Mouse (Mus musculus): ENCODE measurements around the gene Hist1h1c. TPM values are rescaled to one million over a fixed set of nuclear protein-coding genes. Genes with fewer than 3 reads are reported as not detected.
"Not testable (repeated sequence)": the region's sequence is repeated elsewhere in the genome, so short reads cannot be mapped to it uniquely, and the experiment has no call there.

Hist1h1c gene
- polyA plus RNA-seq, 1 experiment from 2014 or later = 32.3 TPM

DNA sequence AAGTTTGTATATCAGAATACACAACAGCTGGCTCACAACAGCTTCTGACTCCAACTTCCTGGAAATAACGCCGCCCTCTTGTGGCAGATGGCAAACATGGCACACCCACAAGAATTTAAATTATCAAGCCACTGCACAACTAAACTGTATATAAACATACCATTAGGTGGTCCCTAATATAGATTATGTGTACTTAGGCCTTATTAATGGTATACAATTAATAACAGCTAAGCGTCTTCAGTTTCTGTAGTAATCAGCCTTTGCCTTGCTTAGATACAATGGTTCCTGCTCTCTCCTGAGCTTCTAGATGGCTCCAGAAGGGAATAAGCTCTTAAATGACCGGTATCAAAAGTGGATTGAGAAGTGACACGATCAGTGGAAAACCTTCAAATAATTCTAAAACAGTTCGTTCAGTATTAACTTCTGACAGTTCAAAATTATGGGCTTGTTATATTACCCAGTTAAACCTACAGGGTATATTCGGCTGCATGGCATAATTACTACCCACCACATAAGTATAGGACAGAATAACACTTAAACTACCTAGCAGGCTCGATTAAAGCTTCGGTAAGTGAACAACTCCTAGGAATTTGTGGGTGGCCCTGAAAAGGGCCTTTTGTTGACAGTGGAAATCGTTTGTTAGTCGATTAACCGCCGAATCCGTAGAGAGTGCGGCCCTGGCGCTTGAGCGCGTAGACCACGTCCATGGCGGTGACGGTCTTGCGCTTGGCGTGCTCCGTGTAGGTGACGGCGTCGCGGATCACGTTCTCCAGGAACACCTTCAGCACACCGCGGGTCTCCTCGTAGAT lies 40.9 kb upstream of the Hist1h1c start:
- H3K27me3 ChIP-seq (ENCODE audit: insufficient read depth, low read length) = no peaks in the 10 kb centered on the region
- DNase-seq = peak; percentile 93
- H3K4me2 ChIP-seq = peak overlapping the region; percentile 74
- peak; percentile 77 for TF ChIP-seq CTCF (IDR thresholded peaks at IDR 0.05; ENCODE audit: low read depth)
- peak overlapping the region; percentile 48 for H3K4me3 ChIP-seq (ENCODE audit: low read depth, low read length)
- peak; percentile 77 for ATAC-seq (ENCODE audit: insufficient read depth)
- H3K9me3 ChIP-seq (ENCODE audit: low read depth, low read length) = no peaks in the 10 kb centered on the region
- peak overlapping the region; percentile 69 for H3K9ac ChIP-seq
- peaks cover 4% of the 10 kb centered on the region; the same call in 1 of the 2 replicates for H3K4me1 ChIP-seq (ENCODE audit: insufficient read depth)
- under 1% methylated on average over 22 of the region's 32 CpGs for WGBS
- peak overlapping the region; percentile 97 for H3K27ac ChIP-seq (ENCODE audit: low read depth)
- H3K36me3 ChIP-seq (ENCODE audit: insufficient read depth) = no peaks in the 10 kb centered on the region

DNA sequence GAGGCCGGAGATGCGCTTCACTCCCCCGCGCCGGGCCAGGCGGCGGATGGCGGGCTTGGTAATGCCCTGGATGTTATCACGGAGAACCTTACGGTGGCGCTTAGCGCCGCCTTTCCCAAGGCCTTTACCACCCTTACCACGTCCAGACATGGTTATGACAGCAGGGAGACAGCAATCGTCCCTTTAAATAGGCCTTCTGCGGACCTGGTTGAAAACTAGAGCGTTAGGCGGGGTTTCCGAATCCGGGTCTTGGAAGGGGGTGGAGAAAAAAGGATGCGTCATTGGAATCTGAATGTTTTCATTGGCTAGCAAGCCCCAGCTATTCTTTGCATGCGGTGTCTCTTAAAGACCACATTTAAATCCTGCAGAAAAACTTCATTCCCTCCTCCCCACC lies 40.3 kb upstream of the Hist1h1c start, which contains the start of gene Hist1h4c:
Hist1h4c (minus strand) TSS at position 155 of the 394 bp plus-strand sequence.
- peak; percentile 100 for DNase-seq
- Histone ChIP-seq H3K4me3 (ENCODE audit: low read depth, low read length) (peak within 1 kb of the TSS; percentile 48), H3K27ac (ENCODE audit: low read depth) (peak within 1 kb of the TSS; percentile 97), H3K4me2 (peak within 1 kb of the TSS; percentile 74), H3K4me1 (ENCODE audit: insufficient read depth) (peaks cover 4% of the 10 kb centered on the region; the same call in 1 of the 2 replicates), H3K36me3 (ENCODE audit: insufficient read depth) (no peaks in the 10 kb centered on the region), H3K9me3 (ENCODE audit: low read depth, low read length) (no peaks in the 10 kb centered on the region), H3K27me3 (ENCODE audit: insufficient read depth, low read length) (no peaks in the 10 kb centered on the region), H3K9ac (peak within 1 kb of the TSS; percentile 69)
- under 1% methylated on average over 22 of the region's 22 CpGs for WGBS
- ATAC-seq (ENCODE audit: insufficient read depth) = peak; percentile 97
- TF ChIP-seq CTCF (IDR thresholded peaks at IDR 0.05; ENCODE audit: low read depth) = peak; percentile 33

DNA sequence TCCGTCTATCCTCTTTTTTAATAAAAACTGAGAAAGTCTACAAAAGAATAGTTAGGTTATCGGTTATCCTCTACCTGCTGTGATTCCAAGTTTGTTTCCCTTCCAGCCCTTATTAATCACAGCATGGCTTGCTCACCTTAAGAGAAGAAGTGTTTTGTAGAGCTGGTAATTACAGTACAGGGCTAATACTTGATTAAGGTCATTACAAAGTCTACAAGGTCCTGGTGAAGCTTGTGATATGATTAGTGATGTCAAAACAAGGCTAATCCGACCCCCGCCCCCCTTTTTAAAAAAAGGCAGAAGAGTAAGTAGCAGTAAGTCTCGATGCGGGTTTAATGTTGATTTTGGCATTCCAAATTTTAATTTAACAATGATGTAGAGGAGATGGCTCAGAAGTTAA lies 39.6 kb upstream of the Hist1h1c start:
- DNase-seq (no peak), ATAC-seq (ENCODE audit: insufficient read depth) (no peak)
- Histone ChIP-seq H3K36me3 (ENCODE audit: insufficient read depth) (no peaks in the 10 kb centered on the region), H3K9me3 (ENCODE audit: low read depth, low read length) (no peaks in the 10 kb centered on the region), H3K4me1 (ENCODE audit: insufficient read depth) (peaks cover 4% of the 10 kb centered on the region; the same call in 1 of the 2 replicates), H3K4me2 (peak overlapping the region; percentile 49), H3K9ac (no peak overlapping the region), H3K4me3 (ENCODE audit: low read depth, low read length) (no peak overlapping the region), H3K27ac (ENCODE audit: low read depth) (peak overlapping the region; percentile 97), H3K27me3 (ENCODE audit: insufficient read depth, low read length) (no peaks in the 10 kb centered on the region)
- WGBS = 53% methylated on average over 6 of the region's 6 CpGs
- no peak for TF ChIP-seq CTCF (IDR thresholded peaks at IDR 0.05; ENCODE audit: low read depth)

DNA sequence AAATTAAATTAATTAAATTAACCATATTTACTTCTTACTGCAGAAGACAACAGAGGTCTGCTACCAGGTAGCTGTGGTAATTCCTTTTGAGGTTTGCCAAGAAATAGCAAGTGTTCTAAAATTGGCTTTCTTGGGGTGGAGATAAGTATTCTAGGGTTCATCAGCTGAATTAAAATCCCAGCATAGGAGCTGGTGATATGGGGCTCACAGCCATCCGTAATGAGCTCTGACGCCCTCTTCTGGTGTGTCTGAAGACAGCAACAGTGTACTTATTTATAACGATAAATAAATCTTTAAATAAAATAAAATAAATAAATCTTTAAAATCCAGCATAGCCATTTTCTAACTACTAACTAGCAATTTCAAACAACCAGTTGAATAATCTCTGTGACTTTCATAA lies 38.8 kb upstream of the Hist1h1c start:
- Histone ChIP-seq H3K27ac (ENCODE audit: low read depth) (no peak overlapping the region), H3K9ac (no peak overlapping the region), H3K9me3 (ENCODE audit: low read depth, low read length) (no peaks in the 10 kb centered on the region), H3K4me3 (ENCODE audit: low read depth, low read length) (no peak overlapping the region), H3K36me3 (ENCODE audit: insufficient read depth) (no peaks in the 10 kb centered on the region), H3K4me2 (no peak overlapping the region), H3K27me3 (ENCODE audit: insufficient read depth, low read length) (no peaks in the 10 kb centered on the region), H3K4me1 (ENCODE audit: insufficient read depth) (peaks cover 4% of the 10 kb centered on the region; the same call in 1 of the 2 replicates)
- no peak for DNase-seq
- 59% methylated on average over 3 of the region's 3 CpGs for WGBS
- no peak; the same call in 1 of the 2 replicates for TF ChIP-seq CTCF (IDR thresholded peaks at IDR 0.05; ENCODE audit: low read depth)
- ATAC-seq (ENCODE audit: insufficient read depth) = no peak

DNA sequence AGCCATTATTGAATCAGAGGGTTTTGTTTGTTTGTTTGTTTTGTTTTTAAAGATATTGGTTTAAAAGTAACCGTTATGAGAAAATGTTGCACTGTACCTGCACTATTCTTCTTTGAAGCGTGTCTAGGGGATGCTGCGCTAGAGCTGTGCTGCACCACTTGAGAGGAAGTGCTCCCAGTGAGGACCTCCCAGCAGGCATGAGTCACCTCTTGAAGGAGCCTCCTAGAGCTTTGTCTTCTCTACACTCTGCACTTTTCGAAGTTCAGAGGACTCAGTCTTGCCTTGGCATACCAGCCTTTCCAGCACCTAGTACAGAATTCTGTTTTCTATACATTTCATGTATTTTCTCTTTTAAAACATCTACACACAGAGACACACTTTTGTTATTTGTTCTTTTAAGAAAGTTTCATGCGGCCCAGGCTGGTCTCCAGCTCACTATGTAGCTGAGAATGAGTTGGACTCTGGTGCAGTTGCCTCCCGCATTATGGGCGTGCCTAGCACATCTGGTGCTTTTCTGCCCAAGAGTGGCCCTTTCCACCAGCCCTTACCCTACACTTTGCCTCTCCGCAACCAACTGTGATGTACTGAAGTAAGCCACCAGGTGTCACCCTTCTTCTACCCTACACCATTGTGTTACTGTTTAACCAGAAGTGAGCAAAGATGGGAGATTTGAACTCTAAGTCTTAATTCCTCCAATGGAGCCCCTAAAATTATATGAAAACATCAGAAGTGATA lies 37.7 kb upstream of the Hist1h1c start:
- Histone ChIP-seq H3K36me3 (ENCODE audit: insufficient read depth) (no peaks in the 10 kb centered on the region), H3K4me3 (ENCODE audit: low read depth, low read length) (no peak overlapping the region), H3K9me3 (ENCODE audit: low read depth, low read length) (no peaks in the 10 kb centered on the region), H3K4me2 (no peak overlapping the region), H3K27me3 (ENCODE audit: insufficient read depth, low read length) (no peaks in the 10 kb centered on the region), H3K9ac (no peak overlapping the region), H3K4me1 (ENCODE audit: insufficient read depth) (no peaks in the 10 kb centered on the region; the same call in 1 of the 2 replicates), H3K27ac (ENCODE audit: low read depth) (no peak overlapping the region)
- DNase-seq (peak; percentile 91), ATAC-seq (ENCODE audit: insufficient read depth) (peak; percentile 64)
- TF ChIP-seq CTCF (IDR thresholded peaks at IDR 0.05; ENCODE audit: low read depth) = peak; percentile 87
- 16% methylated on average over 8 of the region's 8 CpGs for WGBS

DNA sequence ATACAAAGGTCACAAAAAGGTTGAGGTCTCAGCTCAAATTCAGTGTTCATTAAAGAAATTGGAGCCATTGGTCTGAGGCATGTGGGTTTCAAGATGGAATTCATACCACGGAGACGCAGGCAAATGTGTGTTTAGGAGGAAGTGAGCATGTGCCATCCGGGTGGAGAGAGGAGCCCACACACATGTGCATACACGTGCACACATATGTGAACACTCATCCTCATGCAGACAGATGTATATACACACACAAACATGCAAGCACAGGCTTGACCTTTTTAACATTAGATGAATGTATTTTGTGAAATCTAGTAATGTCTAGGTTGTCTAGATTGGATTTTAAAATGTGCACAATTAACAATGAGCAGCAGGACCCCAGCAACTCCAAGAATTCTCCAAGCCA lies 36.4 kb upstream of the Hist1h1c start:
- no peak overlapping the region for H3K4me3 ChIP-seq (ENCODE audit: low read depth, low read length)
- no peak overlapping the region for H3K9ac ChIP-seq
- H3K36me3 ChIP-seq (ENCODE audit: insufficient read depth) = no peaks in the 10 kb centered on the region
- DNase-seq (no peak), ATAC-seq (ENCODE audit: insufficient read depth) (no peak)
- no peaks in the 10 kb centered on the region; the same call in 1 of the 2 replicates for H3K4me1 ChIP-seq (ENCODE audit: insufficient read depth)
- H3K27me3 ChIP-seq (ENCODE audit: insufficient read depth, low read length) = no peaks in the 10 kb centered on the region
- no peak overlapping the region for H3K27ac ChIP-seq (ENCODE audit: low read depth)
- no peaks in the 10 kb centered on the region for H3K9me3 ChIP-seq (ENCODE audit: low read depth, low read length)
- WGBS = 74% methylated on average over 4 of the region's 4 CpGs
- TF ChIP-seq CTCF (IDR thresholded peaks at IDR 0.05; ENCODE audit: low read depth) = no peak
- H3K4me2 ChIP-seq = no peak overlapping the region

DNA sequence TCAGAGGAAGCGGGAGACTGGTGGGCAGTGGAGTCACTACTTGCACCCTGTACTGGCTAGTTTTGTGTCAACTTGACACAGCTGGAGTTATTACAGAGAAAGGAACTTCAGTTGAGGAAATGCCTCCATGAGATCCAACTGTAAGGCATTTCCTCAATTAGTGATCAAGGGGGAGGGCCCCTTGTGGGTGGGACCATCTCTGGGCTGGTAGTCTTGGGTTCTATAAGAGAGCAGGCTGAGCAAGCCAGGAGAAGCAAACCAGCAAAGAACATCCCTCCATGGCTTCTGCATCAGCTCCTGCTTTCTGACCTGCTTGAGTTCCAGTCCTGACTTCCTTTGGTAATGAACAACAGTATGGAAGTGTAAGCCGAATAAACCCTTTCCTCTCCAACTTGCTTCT lies 35.8 kb upstream of the Hist1h1c start:
- H3K4me1 ChIP-seq (ENCODE audit: insufficient read depth); H3K9ac ChIP-seq; H3K27me3 ChIP-seq (ENCODE audit: insufficient read depth, low read length); ATAC-seq (ENCODE audit: insufficient read depth); H3K9me3 ChIP-seq (ENCODE audit: low read depth, low read length); DNase-seq; H3K4me3 ChIP-seq (ENCODE audit: low read depth, low read length); H3K4me2 ChIP-seq; H3K27ac ChIP-seq (ENCODE audit: low read depth); H3K36me3 ChIP-seq (ENCODE audit: insufficient read depth): not testable (repeated sequence)
- 78% methylated on average over 2 of the region's 2 CpGs for WGBS
